Mouse (Mus musculus): ENCODE results near the gene Fem1b. TPM values are rescaled to one million over a fixed set of nuclear protein-coding genes. Genes with fewer than 3 reads are reported as not detected.

Fem1b gene
- polyA plus RNA-seq, 1 experiment from 2014 or later: 48.2 TPM

- Histone ChIP-seq H3K4me2 (peak overlapping the region; percentile 83), H3K4me1 (replicated peaks) (peaks cover 14% of the 10 kb centered on the region), H3K9me3 (no peaks in the 10 kb centered on the region), H3K4me3 (peak overlapping the region; percentile 64), H3K27me3 (no peaks in the 10 kb centered on the region), H3K36me3 (no peaks in the 10 kb centered on the region), H3K9ac (peak overlapping the region; percentile 87), H3K27ac (peak overlapping the region; percentile 62)
- ATAC-seq (ENCODE audit: low FRiP score): peak; percentile 40; the same call in 1 of the 2 replicates
- WGBS: 17% methylated on average over 14 of the region's 14 CpGs
Measured at GRCm38 (mm10) chr9:62839172-62839770, 27.5 kb upstream of the Fem1b start.

GRCm38 (mm10) chr9:62838506-62839171, 26.9 kb upstream of the Fem1b start, which contains the start of gene Cln6:
Gene Cln6, plus strand, starts transcription at chr9:62838785.
- Histone ChIP-seq H3K9me3 (no peaks in the 10 kb centered on the region), H3K4me3 (peak within 1 kb of the TSS; percentile 64), H3K27me3 (no peaks in the 10 kb centered on the region), H3K36me3 (no peaks in the 10 kb centered on the region), H3K4me2 (peak within 1 kb of the TSS; percentile 83), H3K4me1 (replicated peaks) (peaks cover 14% of the 10 kb centered on the region), H3K27ac (peak within 1 kb of the TSS; percentile 62), H3K9ac (peak within 1 kb of the TSS; percentile 87)
- ATAC-seq (ENCODE audit: low FRiP score): peak; percentile 81
- under 1% methylated on average over 46 of the region's 48 CpGs for WGBS

GRCm38 (mm10) chr9:62838146-62838505, 26.4 kb upstream of the Fem1b start:
- ATAC-seq (ENCODE audit: low FRiP score): no peak
- Histone ChIP-seq H3K4me2 (peak overlapping the region; percentile 83), H3K4me3 (peak overlapping the region; percentile 64), H3K36me3 (no peaks in the 10 kb centered on the region), H3K27ac (0 out of 2 replicates have a peak overlapping the region, but pooled peaks have one; percentile 62), H3K9ac (no peak overlapping the region; the same call in 1 of the 2 replicates), H3K27me3 (no peaks in the 10 kb centered on the region), H3K4me1 (replicated peaks) (peaks cover 18% of the 10 kb centered on the region), H3K9me3 (no peaks in the 10 kb centered on the region)
- 17% methylated on average over 8 of the region's 8 CpGs for WGBS

GRCm38 (mm10) chr9:62837611-62838010, 25.9 kb upstream of the Fem1b start:
- Histone ChIP-seq H3K4me1 (replicated peaks) (peaks cover 18% of the 10 kb centered on the region), H3K27ac (no peak overlapping the region), H3K9ac (no peak overlapping the region), H3K9me3 (no peaks in the 10 kb centered on the region), H3K4me2 (no peak overlapping the region), H3K27me3 (no peaks in the 10 kb centered on the region), H3K4me3 (no peak overlapping the region), H3K36me3 (no peaks in the 10 kb centered on the region)
- ATAC-seq (ENCODE audit: low FRiP score): no peak
- 54% methylated on average over 3 of the region's 3 CpGs for WGBS

- Histone ChIP-seq H3K4me1 (replicated peaks) (peaks cover 18% of the 10 kb centered on the region), H3K9me3 (no peaks in the 10 kb centered on the region), H3K4me3 (no peak overlapping the region), H3K27ac (no peak overlapping the region), H3K27me3 (no peaks in the 10 kb centered on the region), H3K36me3 (no peaks in the 10 kb centered on the region), H3K9ac (no peak overlapping the region), H3K4me2 (no peak overlapping the region)
- 58% methylated on average over 4 of the region's 4 CpGs for WGBS
- ATAC-seq (ENCODE audit: low FRiP score): no peak
Measured at GRCm38 (mm10) chr9:62835705-62836446, 24.1 kb upstream of the Fem1b start.

GRCm38 (mm10) chr9:62834906-62835305, 23.2 kb upstream of the Fem1b start:
- Histone ChIP-seq H3K36me3 (no peaks in the 10 kb centered on the region), H3K27ac (no peak overlapping the region), H3K4me3 (no peak overlapping the region), H3K4me1 (replicated peaks) (peaks cover 18% of the 10 kb centered on the region), H3K27me3 (no peaks in the 10 kb centered on the region), H3K9ac (no peak overlapping the region), H3K9me3 (no peaks in the 10 kb centered on the region), H3K4me2 (no peak overlapping the region)
- ATAC-seq (ENCODE audit: low FRiP score): no peak
- 91% methylated on average over 5 of the region's 5 CpGs for WGBS

- H3K9ac ChIP-seq: no peak overlapping the region
- 82% methylated on average over 6 of the region's 6 CpGs for WGBS
- peaks cover 30% of the 10 kb centered on the region for H3K4me1 ChIP-seq (replicated peaks)
- no peaks in the 10 kb centered on the region for H3K27me3 ChIP-seq
- H3K4me3 ChIP-seq: no peak overlapping the region
- no peaks in the 10 kb centered on the region for H3K36me3 ChIP-seq
- no peak overlapping the region for H3K4me2 ChIP-seq
- no peak overlapping the region for H3K27ac ChIP-seq
- ATAC-seq (ENCODE audit: low FRiP score): no peak
- H3K9me3 ChIP-seq: no peaks in the 10 kb centered on the region
Measured at GRCm38 (mm10) chr9:62829877-62830276, 18.1 kb upstream of the Fem1b start.

GRCm38 (mm10) chr9:62828662-62829086, 16.9 kb upstream of the Fem1b start:
- Histone ChIP-seq H3K36me3 (no peaks in the 10 kb centered on the region), H3K4me3 (peak overlapping the region; percentile 38), H3K9me3 (no peaks in the 10 kb centered on the region), H3K27ac (no peak overlapping the region; the same call in 1 of the 2 replicates), H3K27me3 (no peaks in the 10 kb centered on the region), H3K4me1 (replicated peaks) (peaks cover 30% of the 10 kb centered on the region), H3K4me2 (peak overlapping the region; percentile 47), H3K9ac (no peak overlapping the region)
- ATAC-seq (ENCODE audit: low FRiP score): peak; percentile 88
- WGBS: 0% methylated on average over 23 of the region's 23 CpGs

- ATAC-seq (ENCODE audit: low FRiP score): 0 out of 2 replicates have a peak, but pooled peaks have one; percentile 7
- Histone ChIP-seq H3K9me3 (no peaks in the 10 kb centered on the region), H3K4me1 (replicated peaks) (peaks cover 26% of the 10 kb centered on the region), H3K27me3 (no peaks in the 10 kb centered on the region), H3K4me3 (peak overlapping the region; percentile 38), H3K4me2 (peak overlapping the region; percentile 47), H3K9ac (no peak overlapping the region), H3K27ac (peak overlapping the region; percentile 52; the same call in 1 of the 2 replicates), H3K36me3 (no peaks in the 10 kb centered on the region)
- 7% methylated on average over 24 of the region's 24 CpGs for WGBS
Measured at GRCm38 (mm10) chr9:62827939-62828652, 16.4 kb upstream of the Fem1b start.

GRCm38 (mm10) chr9:62826456-62826855, 14.7 kb upstream of the Fem1b start:
- H3K27ac ChIP-seq: 0 out of 2 replicates have a peak overlapping the region, but pooled peaks have one; percentile 20
- 14% methylated on average over 7 of the region's 7 CpGs for WGBS

GRCm38 (mm10) chr9:62825791-62826393, 14.2 kb upstream of the Fem1b start:
- H3K4me1 ChIP-seq (replicated peaks): peaks cover 26% of the 10 kb centered on the region
- peak; percentile 33; the same call in 1 of the 2 replicates for ATAC-seq (ENCODE audit: low FRiP score)
- H3K9me3 ChIP-seq: no peaks in the 10 kb centered on the region
- H3K4me2 ChIP-seq: 0 out of 2 replicates have a peak overlapping the region, but pooled peaks have one; percentile 6
- H3K9ac ChIP-seq: peak overlapping the region; percentile 19; the same call in 1 of the 2 replicates
- H3K27me3 ChIP-seq: no peaks in the 10 kb centered on the region
- H3K36me3 ChIP-seq: no peaks in the 10 kb centered on the region
- H3K27ac ChIP-seq: peak overlapping the region; percentile 69
- no peak overlapping the region for H3K4me3 ChIP-seq
- WGBS: 5% methylated on average over 9 of the region's 9 CpGs

More at GRCm38 (mm10) chr9:62826456-62826855, 14.7 kb upstream of the Fem1b start:
- no peak for ATAC-seq (ENCODE audit: low FRiP score)
- 0 out of 2 replicates have a peak overlapping the region, but pooled peaks have one; percentile 6 for H3K4me2 ChIP-seq
- H3K9me3 ChIP-seq: no peaks in the 10 kb centered on the region
- H3K4me3 ChIP-seq: no peak overlapping the region
- no peaks in the 10 kb centered on the region for H3K27me3 ChIP-seq
- H3K36me3 ChIP-seq: no peaks in the 10 kb centered on the region
- 0 out of 2 replicates have a peak overlapping the region, but pooled peaks have one; percentile 24 for H3K9ac ChIP-seq
- H3K4me1 ChIP-seq (replicated peaks): peaks cover 26% of the 10 kb centered on the region

Data from hindbrain, embryonic 13.5 days (tissue).